Mouse (Mus musculus): ENCODE measurements around the gene Tlr11. TPM values are rescaled to one million over a fixed set of nuclear protein-coding genes. Genes with fewer than 3 reads are reported as not detected.
A peak's percentile ranks its signal among the peaks of the same experiment; 100 is the strongest.

The Tlr11 gene
- under 1 TPM in 1 of 2 experiments, not detected in 1; 0.17 TPM for total RNA-seq (2021)
- long read RNA-seq, experiment 1: 0 reads
- long read RNA-seq, experiment 2: 0 reads

GRCm38 (mm10) chr14:50357593-50357992, at the start of gene Tlr11:
Tlr11 (plus strand) TSS chr14:50357914.
- DNase-seq: no peak

GRCm38 (mm10) chr14:50326661-50327060, 31.1 kb upstream of the Tlr11 start, which contains the start of gene Olfr734:
Olfr734 (minus strand) TSS chr14:50326761.
- DNase-seq: no peak

- DNase-seq: no peak
These were observed 8.9 kb upstream of the Tlr11 start, which contains the start of gene Olfr735 for GRCm38 (mm10) chr14:50348796-50349195. Olfr735 (minus strand) TSS chr14:50348872.

GRCm38 (mm10) chr14:50352438-50352837, 5.3 kb upstream of the Tlr11 start:
- DNase-seq: peak; percentile 15 to 58

GRCm38 (mm10) chr14:50356725-50357124, 989 bp upstream of the Tlr11 start:
- DNase-seq: no peak

- no peak for DNase-seq
These were observed 2.8 kb downstream of the Tlr11 start for GRCm38 (mm10) chr14:50360480-50360879.

- no peak for DNase-seq
These were observed 5.8 kb downstream of the Tlr11 start for GRCm38 (mm10) chr14:50363561-50363960.

- no peak for DNase-seq
These were observed 23.1 kb downstream of the Tlr11 start, which contains the start of gene Olfr736 for GRCm38 (mm10) chr14:50380863-50381262. Olfr736 (plus strand) TSS chr14:50381163.

GRCm38 (mm10) chr14:50407268-50407667, 49.6 kb downstream of the Tlr11 start, which contains the start of gene Olfr738:
Olfr738 (plus strand) TSS chr14:50407568.
- no peak for DNase-seq

Other genes with a start within 250 kb of the Tlr11 start
- gene Olfr727, start 234.7 kb upstream of the Tlr11 start, total RNA-seq (2021): not detected
- gene Olfr728, start 215.2 kb upstream of the Tlr11 start, total RNA-seq (2021): not detected
- gene Olfr729, start 205.0 kb upstream of the Tlr11 start, total RNA-seq (2021): not detected
- not detected for gene Olfr730, start 169.7 kb upstream of the Tlr11 start, total RNA-seq (2021)
- not detected for gene Olfr731, start 116.0 kb upstream of the Tlr11 start, total RNA-seq (2021)
- gene Olfr732, start 73.7 kb upstream of the Tlr11 start, total RNA-seq (2021): not detected
- not detected for gene Olfr733, start 56.4 kb upstream of the Tlr11 start, total RNA-seq (2021)
- under 1 TPM in 1 of 2 experiments, not detected in 1; 0.07 TPM for gene Olfr734, start 31.2 kb upstream of the Tlr11 start, total RNA-seq (2021)
- gene Olfr735, start 9.0 kb upstream of the Tlr11 start, total RNA-seq (2021): not detected
- gene Olfr736, start 23.2 kb downstream of the Tlr11 start, total RNA-seq (2021): not detected
- gene Olfr738, start 49.7 kb downstream of the Tlr11 start, total RNA-seq (2021): not detected
- not detected for gene Olfr739, start 60.7 kb downstream of the Tlr11 start, total RNA-seq (2021)
- not detected for gene Olfr740, start 87.6 kb downstream of the Tlr11 start, total RNA-seq (2021)
- gene Olfr741, start 114.8 kb downstream of the Tlr11 start, total RNA-seq (2021): not detected
- gene Olfr742, start 145.7 kb downstream of the Tlr11 start, total RNA-seq (2021): not detected
- gene Olfr743, start 163.9 kb downstream of the Tlr11 start, total RNA-seq (2021): not detected

All from adrenal gland, postnatal 36 days (tissue).